Mouse (Mus musculus) intestine, postnatal 0 days (tissue): ENCODE results near the gene Bcr. TPM values are rescaled to one million over a fixed set of nuclear protein-coding genes. Genes with fewer than 3 reads are reported as not detected.

ENCODE experiments used
- ATAC-seq: fragments of 200-750 bp; cut with Nextera tagmentation; 2 replicates; pipeline ENCODE4 v1.8.0; 2017; ENCODE audit warnings: mild to moderate bottlenecking, moderate TSS enrichment, moderate library complexity
- H3K27ac ChIP-seq: fragments of 300-500 bp; sonication (generic); 2 replicates; pipeline ENCODE4 v1.5.1; 2014; ENCODE audit warnings: mild to moderate bottlenecking, low read depth, low read length, moderate library complexity
- H3K27me3 ChIP-seq: fragments of 300-500 bp; sonication (generic); replicated peaks from 2 replicates; pipeline ENCODE4 v1.6.1; 2014; ENCODE audit warnings: low read length, mixed read lengths; ENCODE audit not compliant: control insufficient read depth, insufficient read depth
- H3K36me3 ChIP-seq: fragments of 300-500 bp; sonication (generic); 2 replicates; pipeline ENCODE4 v1.6.1; 2014; ENCODE audit warnings: mild to moderate bottlenecking, moderate library complexity; ENCODE audit not compliant: control insufficient read depth, insufficient read depth
- H3K4me1 ChIP-seq: fragments of 300-500 bp; sonication (generic); replicated peaks from 2 replicates; pipeline ENCODE4 v1.6.1; 2014; ENCODE audit warnings: antibody characterized with exemption, low read length, mixed read lengths; ENCODE audit not compliant: control insufficient read depth, insufficient read depth
- H3K4me2 ChIP-seq: fragments of 300-500 bp; sonication (generic); replicated peaks from 2 replicates; pipeline ENCODE4 v1.6.1; 2014; ENCODE audit warnings: low read depth, mild to moderate bottlenecking, moderate library complexity
- H3K4me3 ChIP-seq: fragments of 300-500 bp; sonication (generic); 2 replicates; pipeline ENCODE4 v1.5.1; 2014; ENCODE audit warnings: low read depth, low read length
- H3K9ac ChIP-seq: fragments of 300-500 bp; sonication (generic); 2 replicates; pipeline ENCODE4 v1.6.1; 2014; ENCODE audit warnings: mild to moderate bottlenecking, low read depth, low read length
- H3K9me3 ChIP-seq: fragments of 300-500 bp; sonication (generic); 2 replicates; pipeline ENCODE4 v1.6.1; 2016; ENCODE audit warnings: mixed run types; ENCODE audit not compliant: control insufficient read depth
- CTCF ChIP-seq: sonication (generic); IDR thresholded peaks from 2 replicates; pipeline ENCODE4 v1.5.1; 2016; ENCODE audit warnings: low read depth, mild to moderate bottlenecking, control low read depth, antibody characterized with exemption, moderate library complexity
- WGBS: fragments of 180-500 bp; shearing (Covaris S2); extraction: QIAGEN DNeasy Blood & Tissue Kit; methylation state at CpG from one replicate; pipeline ENCODE4 v1.1.7; 2014; 5-methylcytosine and 5-hydroxymethylcytosine counted together
- polyA plus RNA-seq: library from polyadenylated mRNA; unstranded; fragments of >200 nt; fragmentation: Nextera tagmentation; extraction: Ambion mirVana; gene quantifications from 2 replicates; pipeline ENCODE4 v1.2.1, GENCODE M21; 2015

Bcr gene
- polyA plus RNA-seq, 1 experiment from 2014 or later = 26.7 TPM

- H3K36me3 ChIP-seq = no peaks in the 10 kb centered on the region
- no peak overlapping the region for H3K27ac ChIP-seq
- H3K4me2 ChIP-seq = peak overlapping the region; percentile 81
- no peaks in the 10 kb centered on the region for H3K27me3 ChIP-seq
- no peak overlapping the region for H3K9ac ChIP-seq
- 0 out of 2 replicates have a peak, but pooled peaks have one; percentile 24 for ATAC-seq
- no peaks in the 10 kb centered on the region for H3K9me3 ChIP-seq
- peak; percentile 90 for TF ChIP-seq CTCF
- peaks cover 17% of the 10 kb centered on the region for H3K4me1 ChIP-seq
- peak overlapping the region; percentile 81; the same call in 1 of the 2 replicates for H3K4me3 ChIP-seq
- under 1% methylated on average over 11 of the region's 11 CpGs for WGBS
These were observed 996 bp upstream of the Bcr start for GRCm38 (mm10) chr10:75059396-75059795.

- peak overlapping the region; percentile 21; the same call in 1 of the 2 replicates for H3K27ac ChIP-seq
- TF ChIP-seq CTCF = no peak
- peak overlapping the region; percentile 81 for H3K4me2 ChIP-seq
- WGBS = under 1% methylated on average over 41 of the region's 48 CpGs
- peak overlapping the region; percentile 81 for H3K4me3 ChIP-seq
- peak overlapping the region; percentile 78 for H3K9ac ChIP-seq
- H3K27me3 ChIP-seq = no peaks in the 10 kb centered on the region
- H3K4me1 ChIP-seq = peaks cover 14% of the 10 kb centered on the region
- no peaks in the 10 kb centered on the region for H3K36me3 ChIP-seq
- H3K9me3 ChIP-seq = no peaks in the 10 kb centered on the region
- ATAC-seq = peak; percentile 28
These were observed 447 bp downstream of the Bcr start for GRCm38 (mm10) chr10:75060843-75061235.

- H3K36me3 ChIP-seq = no peaks in the 10 kb centered on the region
- H3K4me1 ChIP-seq = peaks cover 14% of the 10 kb centered on the region
- H3K4me3 ChIP-seq = peak overlapping the region; percentile 81
- peak overlapping the region; percentile 78 for H3K9ac ChIP-seq
- no peak overlapping the region for H3K27ac ChIP-seq
- TF ChIP-seq CTCF = no peak
- H3K4me2 ChIP-seq = peak overlapping the region; percentile 81
- no peak for ATAC-seq
- no peaks in the 10 kb centered on the region for H3K9me3 ChIP-seq
- WGBS = 3% methylated on average over 70 of the region's 71 CpGs
- H3K27me3 ChIP-seq = no peaks in the 10 kb centered on the region
These were observed 1.2 kb downstream of the Bcr start for GRCm38 (mm10) chr10:75061341-75062188.

GRCm38 (mm10) chr10:75062189-75062561 is 1.8 kb downstream of the Bcr start:
- Histone ChIP-seq H3K4me2 (peak overlapping the region; percentile 81), H3K27ac (no peak overlapping the region), H3K4me1 (peaks cover 14% of the 10 kb centered on the region), H3K27me3 (no peaks in the 10 kb centered on the region), H3K36me3 (no peaks in the 10 kb centered on the region), H3K9me3 (no peaks in the 10 kb centered on the region), H3K9ac (no peak overlapping the region), H3K4me3 (peak overlapping the region; percentile 81)
- WGBS = 23% methylated on average over 6 of the region's 6 CpGs
- ATAC-seq = no peak
- TF ChIP-seq CTCF = no peak

GRCm38 (mm10) chr10:75062621-75063020 is 2.2 kb downstream of the Bcr start:
- H3K4me3 ChIP-seq = peak overlapping the region; percentile 81; the same call in 1 of the 2 replicates
- peaks cover 14% of the 10 kb centered on the region for H3K4me1 ChIP-seq
- H3K4me2 ChIP-seq = peak overlapping the region; percentile 81
- H3K9me3 ChIP-seq = no peaks in the 10 kb centered on the region
- H3K9ac ChIP-seq = no peak overlapping the region
- 38% methylated on average over 6 of the region's 6 CpGs for WGBS
- no peaks in the 10 kb centered on the region for H3K27me3 ChIP-seq
- no peak for ATAC-seq
- no peak overlapping the region for H3K27ac ChIP-seq
- TF ChIP-seq CTCF = no peak
- no peaks in the 10 kb centered on the region for H3K36me3 ChIP-seq

- TF ChIP-seq CTCF = no peak
- Histone ChIP-seq H3K9ac (no peak overlapping the region), H3K4me3 (no peak overlapping the region), H3K4me1 (peaks cover 14% of the 10 kb centered on the region), H3K27ac (no peak overlapping the region), H3K27me3 (no peaks in the 10 kb centered on the region), H3K4me2 (peak overlapping the region; percentile 81), H3K36me3 (no peaks in the 10 kb centered on the region), H3K9me3 (no peaks in the 10 kb centered on the region)
- no peak for ATAC-seq
- WGBS = 35% methylated on average over 12 of the region's 12 CpGs
These were observed 3.0 kb downstream of the Bcr start for GRCm38 (mm10) chr10:75063301-75063965.
